Mouse (Mus musculus): ENCODE results near the gene Erlin1. TPM values are rescaled to one million over a fixed set of nuclear protein-coding genes. Genes with fewer than 3 reads are reported as not detected.

The Erlin1 gene
- polyA plus RNA-seq, 1 experiment = 7.4 TPM

DNA sequence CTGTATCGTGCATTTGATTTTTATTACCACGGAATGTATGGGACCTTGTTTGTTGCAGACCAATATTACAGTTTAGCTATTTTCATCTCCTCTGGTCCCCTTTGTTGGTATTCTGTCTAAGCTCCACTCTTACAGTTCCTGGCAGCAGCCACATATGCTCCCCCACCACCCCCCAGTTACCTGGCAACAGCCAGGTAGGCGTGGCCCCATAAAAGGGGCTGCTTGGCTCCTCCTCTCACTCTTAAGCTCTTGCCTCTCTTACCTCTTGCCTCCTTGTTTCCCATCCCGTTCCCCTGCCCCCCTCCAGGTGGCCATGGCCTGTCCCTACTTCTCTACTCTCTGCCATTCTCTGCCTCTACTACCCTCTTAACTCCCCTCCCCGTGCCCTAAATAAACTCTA lies 1.6 kb upstream of the Erlin1 start:
- H3K4me3 ChIP-seq (replicated peaks; ENCODE audit: control insufficient read depth, low read depth, low read length) = no peak overlapping the region
- peaks cover 1% of the 10 kb centered on the region for H3K4me1 ChIP-seq (ENCODE audit: control insufficient read depth, insufficient read depth, low read length)
- TF ChIP-seq POLR2A (IDR thresholded peaks at IDR 0.05; ENCODE audit: borderline replicate concordance, control insufficient read depth, low read depth, low read length) = no peak
- no peak for TF ChIP-seq CTCF (IDR thresholded peaks at IDR 0.05; ENCODE audit: control insufficient read depth, insufficient read depth, low read length)
- no peak overlapping the region for H3K27ac ChIP-seq (ENCODE audit: control insufficient read depth, insufficient read depth, low read depth, low read length, poor library complexity)
- 87% methylated on average over 5 of the region's 5 CpGs for WGBS

DNA sequence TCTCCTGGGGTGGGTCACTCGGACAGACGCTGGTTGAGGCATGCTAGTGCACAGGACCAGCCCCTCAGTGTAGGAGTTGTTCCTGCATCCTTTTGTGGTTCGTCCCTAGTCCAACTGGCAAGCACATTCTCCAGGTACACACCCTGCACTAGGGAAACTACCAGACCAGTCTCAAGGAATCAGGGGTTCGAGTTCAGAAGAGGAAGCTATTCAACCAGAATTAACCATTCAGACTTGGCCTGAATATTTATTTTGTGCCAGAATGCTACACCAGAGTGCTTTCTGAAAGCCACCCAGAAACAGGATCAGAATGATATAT lies 288 bp upstream of the Erlin1 start:
- Histone ChIP-seq H3K4me3 (replicated peaks; ENCODE audit: control insufficient read depth, low read depth, low read length) (peak overlapping the region; percentile 94), H3K4me1 (ENCODE audit: control insufficient read depth, insufficient read depth, low read length) (peaks cover 2% of the 10 kb centered on the region), H3K27ac (ENCODE audit: control insufficient read depth, insufficient read depth, low read depth, low read length, poor library complexity) (peak overlapping the region; percentile 95)
- 7% methylated on average over 4 of the region's 4 CpGs for WGBS
- TF ChIP-seq POLR2A (IDR thresholded peaks at IDR 0.05; ENCODE audit: borderline replicate concordance, control insufficient read depth, low read depth, low read length) = no peak
- no peak for TF ChIP-seq CTCF (IDR thresholded peaks at IDR 0.05; ENCODE audit: control insufficient read depth, insufficient read depth, low read length)

DNA sequence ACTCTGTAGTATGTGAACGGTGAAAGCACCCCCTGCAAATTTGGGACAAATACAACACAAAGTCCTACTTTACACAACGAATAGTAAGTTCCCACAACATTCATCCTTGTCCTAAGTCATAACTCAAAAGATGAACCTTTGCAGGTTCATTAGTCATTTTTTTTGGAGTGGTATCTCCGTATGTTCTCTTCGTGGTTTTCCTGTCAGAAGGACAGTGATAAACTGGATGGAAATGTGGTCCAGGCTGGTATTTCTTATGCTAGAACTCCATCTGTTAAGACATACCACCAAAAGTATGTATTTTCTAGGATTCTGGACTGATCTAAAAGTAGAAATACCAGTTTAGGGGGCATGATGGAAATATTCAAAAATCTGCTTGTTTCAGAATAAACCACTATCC lies 1.4 kb downstream of the Erlin1 start:
- TF ChIP-seq POLR2A (IDR thresholded peaks at IDR 0.05; ENCODE audit: borderline replicate concordance, control insufficient read depth, low read depth, low read length) (no peak), CTCF (IDR thresholded peaks at IDR 0.05; ENCODE audit: control insufficient read depth, insufficient read depth, low read length) (no peak)
- H3K4me3 ChIP-seq (replicated peaks; ENCODE audit: control insufficient read depth, low read depth, low read length) = no peak overlapping the region
- no peak overlapping the region for H3K27ac ChIP-seq (ENCODE audit: control insufficient read depth, insufficient read depth, low read depth, low read length, poor library complexity)
- WGBS = 34% methylated on average over 4 of the region's 4 CpGs
- peaks cover 2% of the 10 kb centered on the region for H3K4me1 ChIP-seq (ENCODE audit: control insufficient read depth, insufficient read depth, low read length)

DNA sequence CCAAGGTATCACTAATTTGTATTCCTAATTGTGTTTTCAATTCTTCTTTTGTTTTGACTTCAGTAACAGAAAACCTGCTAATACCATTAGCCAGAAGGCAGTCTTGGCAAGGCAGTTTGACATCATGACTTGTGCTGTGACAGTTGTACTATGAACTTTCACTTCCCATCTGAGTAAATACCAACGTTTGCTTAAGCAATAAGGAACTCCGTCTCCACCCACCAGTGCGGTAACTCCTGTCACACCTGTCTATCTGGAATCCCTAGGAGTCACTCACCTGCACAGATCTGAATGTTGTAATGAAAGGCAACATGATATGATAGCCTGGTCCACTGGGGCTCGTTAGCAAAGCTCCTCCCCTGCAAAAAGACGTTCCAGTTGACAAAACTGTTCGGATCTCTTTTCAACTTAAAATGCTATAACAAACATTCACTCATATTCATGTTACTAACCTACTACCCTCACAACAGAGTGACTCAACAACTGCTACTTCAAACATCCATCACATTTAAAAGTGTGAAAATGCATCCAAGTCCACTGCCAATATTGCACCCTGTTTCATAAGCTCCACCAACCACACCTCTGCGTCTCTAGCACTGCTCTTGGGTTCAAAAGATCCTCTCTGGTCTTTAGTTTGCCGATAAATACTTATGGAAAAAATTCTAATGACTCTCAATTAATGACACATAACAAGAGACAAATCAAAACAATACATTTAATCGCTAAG lies 2.1 kb downstream of the Erlin1 start:
- 43% methylated on average over 9 of the region's 9 CpGs for WGBS
- Histone ChIP-seq H3K4me1 (ENCODE audit: control insufficient read depth, insufficient read depth, low read length) (peaks cover 2% of the 10 kb centered on the region), H3K27ac (ENCODE audit: control insufficient read depth, insufficient read depth, low read depth, low read length, poor library complexity) (no peak overlapping the region), H3K4me3 (replicated peaks; ENCODE audit: control insufficient read depth, low read depth, low read length) (peak overlapping the region; percentile 21)
- no peak for TF ChIP-seq CTCF (IDR thresholded peaks at IDR 0.05; ENCODE audit: control insufficient read depth, insufficient read depth, low read length)
- no peak for TF ChIP-seq POLR2A (IDR thresholded peaks at IDR 0.05; ENCODE audit: borderline replicate concordance, control insufficient read depth, low read depth, low read length)

DNA sequence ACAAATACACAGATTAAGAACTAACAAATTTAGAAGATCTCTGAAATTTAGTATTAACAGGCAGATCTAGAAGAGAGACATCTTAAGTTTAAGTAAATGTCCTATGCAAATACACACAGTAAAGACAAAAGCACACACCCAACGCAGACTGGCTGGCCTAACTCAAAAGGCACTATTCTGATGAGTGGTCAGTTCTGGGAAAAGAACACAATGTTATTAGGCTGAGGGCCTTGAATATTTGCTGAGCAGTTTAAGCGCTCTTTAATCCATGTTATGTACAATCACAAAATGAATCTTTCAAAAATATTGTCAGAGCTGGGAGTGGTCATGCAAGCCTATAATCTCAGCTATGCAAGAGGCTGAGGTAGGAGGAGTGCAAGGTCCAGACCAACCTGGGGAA lies 4.9 kb downstream of the Erlin1 start:
- Histone ChIP-seq H3K4me3 (replicated peaks; ENCODE audit: control insufficient read depth, low read depth, low read length) (no peak overlapping the region), H3K27ac (ENCODE audit: control insufficient read depth, insufficient read depth, low read depth, low read length, poor library complexity) (no peak overlapping the region), H3K4me1 (ENCODE audit: control insufficient read depth, insufficient read depth, low read length) (peaks cover 2% of the 10 kb centered on the region)
- WGBS = 86% methylated on average over 2 of the region's 2 CpGs
- TF ChIP-seq POLR2A (IDR thresholded peaks at IDR 0.05; ENCODE audit: borderline replicate concordance, control insufficient read depth, low read depth, low read length) = no peak
- no peak for TF ChIP-seq CTCF (IDR thresholded peaks at IDR 0.05; ENCODE audit: control insufficient read depth, insufficient read depth, low read length)

DNA sequence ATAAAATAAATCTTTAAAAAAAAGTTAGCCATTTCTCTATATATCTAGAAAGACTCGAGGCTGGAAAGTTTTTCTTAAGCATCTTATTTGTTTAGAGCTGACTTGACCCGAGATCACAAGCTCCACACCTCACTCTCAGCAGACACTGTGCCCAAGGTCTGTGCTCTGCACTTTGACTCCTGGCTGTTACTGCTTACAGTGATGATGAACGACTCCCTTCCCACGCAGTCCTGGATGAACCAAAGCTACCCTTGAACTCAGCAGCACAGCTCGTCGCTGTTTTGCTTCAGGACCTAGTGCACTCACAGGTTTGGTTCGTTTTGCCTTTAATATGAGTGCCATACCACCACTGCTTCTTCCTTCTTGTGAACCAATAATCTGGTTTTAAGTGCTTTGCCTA lies 5.8 kb downstream of the Erlin1 start:
- Histone ChIP-seq H3K4me1 (ENCODE audit: control insufficient read depth, insufficient read depth, low read length) (peaks cover 2% of the 10 kb centered on the region), H3K4me3 (replicated peaks; ENCODE audit: control insufficient read depth, low read depth, low read length) (no peak overlapping the region), H3K27ac (ENCODE audit: control insufficient read depth, insufficient read depth, low read depth, low read length, poor library complexity) (no peak overlapping the region)
- no peak for TF ChIP-seq POLR2A (IDR thresholded peaks at IDR 0.05; ENCODE audit: borderline replicate concordance, control insufficient read depth, low read depth, low read length)
- no peak for TF ChIP-seq CTCF (IDR thresholded peaks at IDR 0.05; ENCODE audit: control insufficient read depth, insufficient read depth, low read length)
- 85% methylated on average over 7 of the region's 7 CpGs for WGBS

DNA sequence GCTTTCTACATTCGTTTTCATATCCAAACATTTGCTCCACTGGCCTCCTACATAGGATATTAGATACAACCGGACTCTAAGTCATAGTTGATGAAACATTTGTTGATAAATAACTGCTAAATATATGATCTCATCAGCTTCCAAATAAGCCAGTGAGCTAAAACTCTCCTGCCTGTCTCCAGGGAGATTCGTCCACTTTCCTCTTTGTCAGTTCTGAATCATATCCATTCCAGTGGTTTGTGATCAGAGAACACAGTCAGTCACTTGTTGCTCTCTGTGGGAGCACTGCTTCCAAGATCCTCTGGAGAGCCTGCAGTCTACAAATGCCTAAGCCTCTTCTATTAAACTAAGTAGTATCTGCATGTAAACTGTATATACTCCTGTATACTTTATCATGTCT lies 9.4 kb downstream of the Erlin1 start:
- Histone ChIP-seq H3K27ac (ENCODE audit: control insufficient read depth, insufficient read depth, low read depth, low read length, poor library complexity) (no peak overlapping the region), H3K4me3 (replicated peaks; ENCODE audit: control insufficient read depth, low read depth, low read length) (no peak overlapping the region), H3K4me1 (ENCODE audit: control insufficient read depth, insufficient read depth, low read length) (no peaks in the 10 kb centered on the region)
- TF ChIP-seq CTCF (IDR thresholded peaks at IDR 0.05; ENCODE audit: control insufficient read depth, insufficient read depth, low read length) = no peak
- no peak for TF ChIP-seq POLR2A (IDR thresholded peaks at IDR 0.05; ENCODE audit: borderline replicate concordance, control insufficient read depth, low read depth, low read length)
- 90% methylated on average over 3 of the region's 3 CpGs for WGBS

DNA sequence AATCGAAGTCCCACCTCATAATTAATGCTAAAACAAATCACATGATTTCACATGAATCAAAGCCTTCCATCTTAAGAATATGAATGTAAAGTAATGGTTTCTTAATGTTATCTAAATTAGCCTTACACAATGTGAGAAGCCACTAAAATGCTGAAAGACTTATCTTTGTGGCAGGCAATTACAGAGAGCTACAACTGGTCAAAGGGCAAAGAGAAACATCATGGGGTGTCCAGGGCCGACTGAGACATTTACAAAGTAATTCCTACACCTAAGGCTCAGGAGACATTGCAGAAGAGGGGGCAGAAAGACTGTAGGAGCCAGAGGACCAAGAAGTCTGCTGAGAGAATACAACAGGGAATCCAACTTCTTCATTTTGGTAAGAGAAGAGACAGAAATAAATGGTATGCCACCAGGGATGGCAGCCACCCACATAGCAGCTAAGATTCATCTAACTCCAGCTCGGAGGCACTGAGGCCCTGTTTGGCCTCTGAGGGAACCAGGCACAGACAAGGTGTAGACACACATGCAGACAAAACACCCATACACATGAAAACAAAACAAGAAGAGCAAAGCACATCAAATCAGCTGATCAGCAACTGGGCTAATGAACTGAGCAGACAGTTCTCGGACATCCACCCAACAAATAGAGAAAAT lies 14.3 kb downstream of the Erlin1 start:
- H3K4me3 ChIP-seq (replicated peaks; ENCODE audit: control insufficient read depth, low read depth, low read length) = no peak overlapping the region
- 83% methylated on average over 4 of the region's 4 CpGs for WGBS
- H3K27ac ChIP-seq (ENCODE audit: control insufficient read depth, insufficient read depth, low read depth, low read length, poor library complexity) = no peak overlapping the region
- H3K4me1 ChIP-seq (ENCODE audit: control insufficient read depth, insufficient read depth, low read length) = no peaks in the 10 kb centered on the region
- TF ChIP-seq POLR2A (IDR thresholded peaks at IDR 0.05; ENCODE audit: borderline replicate concordance, control insufficient read depth, low read depth, low read length) (no peak), CTCF (IDR thresholded peaks at IDR 0.05; ENCODE audit: control insufficient read depth, insufficient read depth, low read length) (no peak)
